Mouse (Mus musculus) limb, embryonic 15.5 days (tissue): Measurements from ENCODE around the gene Dctd. TPM values are rescaled to one million over a fixed set of nuclear protein-coding genes. Genes with fewer than 3 reads are reported as not detected.

Experiments used
- ATAC-seq: fragments of 200-750 bp; cut with Nextera tagmentation; 2 replicates; pipeline ENCODE4 v1.8.0; 2017; ENCODE audit warnings: low read depth, moderate TSS enrichment; ENCODE audit not compliant: insufficient number of reproducible peaks, low FRiP score, low TSS enrichment
- H3K27ac ChIP-seq: fragments of 300-500 bp; sonication (generic); 2 replicates; pipeline ENCODE4 v1.5.1; 2015; ENCODE audit warnings: moderate library complexity, mild to moderate bottlenecking, inconsistent platforms
- H3K27me3 ChIP-seq: fragments of 300-500 bp; sonication (generic); 2 replicates; pipeline ENCODE4 v1.6.1; 2015; ENCODE audit warnings: inconsistent platforms
- H3K36me3 ChIP-seq: fragments of 300-500 bp; sonication (generic); 2 replicates; pipeline ENCODE4 v1.6.1; 2015; ENCODE audit warnings: inconsistent platforms
- H3K4me1 ChIP-seq: fragments of 300-500 bp; sonication (generic); 2 replicates; pipeline ENCODE4 v1.6.1; 2015; ENCODE audit warnings: inconsistent platforms
- H3K4me2 ChIP-seq: fragments of 300-500 bp; sonication (generic); 2 replicates; pipeline ENCODE4 v1.6.1; 2015; ENCODE audit warnings: mild to moderate bottlenecking, inconsistent platforms
- H3K4me3 ChIP-seq: fragments of 300-500 bp; sonication (generic); 2 replicates; pipeline ENCODE4 v1.5.1; 2015; ENCODE audit warnings: mild to moderate bottlenecking, inconsistent platforms
- H3K9ac ChIP-seq: fragments of 300-500 bp; sonication (generic); 2 replicates; pipeline ENCODE4 v1.6.1; 2015; ENCODE audit warnings: inconsistent platforms
- H3K9me3 ChIP-seq: fragments of 300-500 bp; sonication (generic); 2 replicates; pipeline ENCODE4 v1.6.1; 2016; ENCODE audit warnings: inconsistent platforms
- WGBS: fragments of 180-500 bp; shearing (Covaris S2); methylation state at CpG from one replicate; pipeline ENCODE4 v1.1.7; 2015; 5-methylcytosine and 5-hydroxymethylcytosine counted together
- polyA plus RNA-seq: library from polyadenylated mRNA; unstranded; fragments of >200 nt; fragmentation: Nextera tagmentation; extraction: Ambion mirVana; gene quantifications from 2 replicates; pipeline ENCODE4 v1.2.1, GENCODE M21; 2015

Dctd gene
- 28.2 and 30.0 TPM in 2 replicates for polyA plus RNA-seq

DNA sequence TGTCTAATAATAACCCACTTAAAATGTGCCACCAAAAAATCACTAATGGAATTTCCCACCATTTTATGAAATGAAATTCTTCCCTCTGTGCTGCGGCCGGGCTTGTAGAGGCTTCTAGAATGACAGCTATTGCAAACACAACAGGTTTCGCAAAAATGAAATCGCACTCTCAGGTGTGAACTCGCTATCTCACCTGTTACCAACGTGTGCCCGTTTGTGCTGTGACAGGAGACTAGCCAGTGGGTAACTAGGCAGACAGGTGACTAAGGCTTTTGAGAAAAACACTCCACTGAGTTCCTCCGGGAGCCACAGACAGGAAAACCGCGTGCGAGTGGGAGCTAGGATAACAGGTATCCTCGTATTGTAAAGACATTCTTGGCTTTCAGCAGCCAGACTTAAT lies at the start of gene Dctd:
Dctd (plus strand) TSS at position 301 of the 400 bp plus-strand sequence.
- WGBS: 78% methylated on average over 12 of the region's 12 CpGs
- Histone ChIP-seq H3K4me2 (peak within 1 kb of the TSS; percentile 58), H3K27me3 (no peaks in the 10 kb centered on the region), H3K36me3 (no peaks in the 10 kb centered on the region), H3K9me3 (no peaks in the 10 kb centered on the region), H3K27ac (no peak within 1 kb of the TSS), H3K4me1 (peaks cover 18% of the 10 kb centered on the region), H3K4me3 (peak within 1 kb of the TSS; percentile 37), H3K9ac (no peak within 1 kb of the TSS)
- no peak for ATAC-seq

DNA sequence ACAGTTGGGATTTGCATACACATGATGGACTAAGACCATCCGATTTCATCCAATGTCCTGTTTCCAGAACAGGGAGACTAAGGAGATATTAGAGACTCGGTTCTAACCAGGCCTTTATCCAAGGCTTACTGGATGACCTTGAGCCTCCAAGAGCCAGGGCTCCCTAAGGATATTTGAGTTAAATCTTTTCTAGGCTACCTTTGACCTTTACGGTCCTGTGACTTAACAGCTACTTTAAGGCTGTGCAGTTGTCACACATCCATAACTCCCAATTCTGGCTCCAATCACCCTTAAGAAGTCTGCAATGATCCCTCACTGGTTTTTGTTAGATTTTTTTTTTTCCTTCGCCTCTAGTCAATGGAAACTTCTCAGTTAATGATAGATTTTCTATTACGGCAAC lies 45.3 kb upstream of the Dctd start:
- Histone ChIP-seq H3K9me3 (no peaks in the 10 kb centered on the region), H3K27me3 (no peaks in the 10 kb centered on the region)

DNA sequence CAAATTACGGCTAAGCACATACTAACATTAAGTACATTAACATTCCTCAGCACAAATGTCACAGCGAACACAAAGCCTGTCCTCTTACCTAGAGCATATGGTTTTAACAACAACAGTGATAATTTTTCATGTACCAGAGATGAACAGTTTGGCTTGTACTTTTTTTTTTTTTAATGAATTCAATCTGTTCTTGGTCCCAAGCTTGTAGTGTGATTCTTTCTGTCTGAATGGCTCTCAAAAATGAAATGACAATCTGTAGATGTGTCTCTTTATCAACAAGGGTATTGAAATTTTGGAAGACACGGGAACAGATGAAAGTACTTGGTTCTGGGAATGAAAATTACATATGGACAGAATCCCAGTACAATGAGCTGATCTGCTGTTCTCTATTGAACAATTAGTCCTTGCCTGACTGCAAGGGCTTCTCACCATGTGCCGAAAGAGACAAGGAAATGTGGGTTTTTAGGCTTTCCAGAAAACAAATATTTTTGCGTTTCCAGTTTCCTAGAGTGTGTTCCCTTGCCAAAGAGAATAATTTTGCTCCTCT lies 35.3 kb upstream of the Dctd start:
- Histone ChIP-seq H3K9me3 (no peaks in the 10 kb centered on the region), H3K4me2 (no peak overlapping the region), H3K4me1 (no peaks in the 10 kb centered on the region), H3K4me3 (no peak overlapping the region), H3K27ac (no peak overlapping the region), H3K9ac (no peak overlapping the region), H3K27me3 (no peaks in the 10 kb centered on the region), H3K36me3 (no peaks in the 10 kb centered on the region)
- ATAC-seq: no peak
- WGBS: 55% methylated on average over 5 of the region's 5 CpGs

More for the DNA sequence above, 45.3 kb upstream of the Dctd start:
- no peak for ATAC-seq
- Histone ChIP-seq H3K36me3 (no peaks in the 10 kb centered on the region), H3K9ac (no peak overlapping the region), H3K4me1 (no peaks in the 10 kb centered on the region), H3K4me3 (no peak overlapping the region), H3K4me2 (no peak overlapping the region), H3K27ac (no peak overlapping the region)
- 85% methylated on average over 5 of the region's 5 CpGs for WGBS

DNA sequence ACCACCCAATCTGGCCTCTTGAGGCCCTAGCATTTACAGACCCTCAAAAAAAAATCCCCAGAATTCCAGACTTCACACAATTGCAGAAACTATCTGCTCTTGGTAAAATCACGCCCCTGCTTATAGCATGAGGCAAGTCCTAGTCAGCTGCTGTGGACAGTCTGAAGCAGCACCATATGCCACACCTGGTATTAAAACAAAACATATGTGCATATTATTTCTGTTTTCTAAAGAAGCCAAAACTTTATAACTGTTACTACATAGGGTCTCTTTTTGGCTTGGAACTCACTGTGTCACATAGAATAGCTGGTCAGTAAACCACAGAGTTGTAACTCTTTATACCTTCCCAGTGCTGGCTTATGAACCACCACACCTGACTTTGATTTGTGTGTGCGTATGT lies 24.7 kb upstream of the Dctd start:
- H3K27ac ChIP-seq: no peak overlapping the region
- no peak overlapping the region for H3K4me2 ChIP-seq
- 51% methylated on average over 2 of the region's 2 CpGs for WGBS
- no peaks in the 10 kb centered on the region for H3K27me3 ChIP-seq
- ATAC-seq: no peak
- H3K9me3 ChIP-seq: no peaks in the 10 kb centered on the region
- no peaks in the 10 kb centered on the region for H3K36me3 ChIP-seq
- 0 out of 2 replicates have a peak, but pooled peaks cover 3% of the 10 kb centered on the region for H3K4me1 ChIP-seq
- H3K4me3 ChIP-seq: no peak overlapping the region
- H3K9ac ChIP-seq: no peak overlapping the region

- no peaks in the 10 kb centered on the region for H3K9me3 ChIP-seq
- H3K27me3 ChIP-seq: no peaks in the 10 kb centered on the region
- H3K9ac ChIP-seq: no peak overlapping the region
- H3K4me2 ChIP-seq: no peak overlapping the region
- H3K4me3 ChIP-seq: no peak overlapping the region
- WGBS: 74% methylated on average over 10 of the region's 10 CpGs
- H3K27ac ChIP-seq: no peak overlapping the region
- no peak for ATAC-seq
- H3K36me3 ChIP-seq: no peaks in the 10 kb centered on the region
- no peaks in the 10 kb centered on the region for H3K4me1 ChIP-seq
Observed at GRCm38 (mm10) chr8:48082343-48082742, 16.5 kb upstream of the Dctd start.

GRCm38 (mm10) chr8:48090661-48091060 lies 8.2 kb upstream of the Dctd start:
- no peaks in the 10 kb centered on the region for H3K36me3 ChIP-seq
- no peak overlapping the region for H3K4me3 ChIP-seq
- H3K9ac ChIP-seq: no peak overlapping the region
- H3K4me1 ChIP-seq: no peaks in the 10 kb centered on the region
- H3K27ac ChIP-seq: no peak overlapping the region
- H3K9me3 ChIP-seq: no peaks in the 10 kb centered on the region
- H3K4me2 ChIP-seq: no peak overlapping the region
- no peak for ATAC-seq
- WGBS: 37% methylated on average over 8 of the region's 8 CpGs
- no peaks in the 10 kb centered on the region for H3K27me3 ChIP-seq

GRCm38 (mm10) chr8:48095378-48095777 lies 3.5 kb upstream of the Dctd start:
- H3K4me3 ChIP-seq: no peak overlapping the region
- no peaks in the 10 kb centered on the region for H3K9me3 ChIP-seq
- H3K4me1 ChIP-seq: peaks cover 15% of the 10 kb centered on the region
- WGBS: 89% methylated on average over 5 of the region's 5 CpGs
- H3K9ac ChIP-seq: no peak overlapping the region
- no peak for ATAC-seq
- no peaks in the 10 kb centered on the region for H3K27me3 ChIP-seq
- H3K4me2 ChIP-seq: no peak overlapping the region
- H3K27ac ChIP-seq: no peak overlapping the region
- H3K36me3 ChIP-seq: no peaks in the 10 kb centered on the region

GRCm38 (mm10) chr8:48097131-48097794 lies 1.6 kb upstream of the Dctd start:
- Histone ChIP-seq H3K9me3 (no peaks in the 10 kb centered on the region), H3K27ac (no peak overlapping the region), H3K36me3 (no peaks in the 10 kb centered on the region), H3K4me2 (peak overlapping the region; percentile 58), H3K27me3 (no peaks in the 10 kb centered on the region), H3K4me3 (peak overlapping the region; percentile 37), H3K9ac (no peak overlapping the region), H3K4me1 (peaks cover 18% of the 10 kb centered on the region)
- peak; percentile 71 for ATAC-seq
- 9% methylated on average over 21 of the region's 21 CpGs for WGBS

DNA sequence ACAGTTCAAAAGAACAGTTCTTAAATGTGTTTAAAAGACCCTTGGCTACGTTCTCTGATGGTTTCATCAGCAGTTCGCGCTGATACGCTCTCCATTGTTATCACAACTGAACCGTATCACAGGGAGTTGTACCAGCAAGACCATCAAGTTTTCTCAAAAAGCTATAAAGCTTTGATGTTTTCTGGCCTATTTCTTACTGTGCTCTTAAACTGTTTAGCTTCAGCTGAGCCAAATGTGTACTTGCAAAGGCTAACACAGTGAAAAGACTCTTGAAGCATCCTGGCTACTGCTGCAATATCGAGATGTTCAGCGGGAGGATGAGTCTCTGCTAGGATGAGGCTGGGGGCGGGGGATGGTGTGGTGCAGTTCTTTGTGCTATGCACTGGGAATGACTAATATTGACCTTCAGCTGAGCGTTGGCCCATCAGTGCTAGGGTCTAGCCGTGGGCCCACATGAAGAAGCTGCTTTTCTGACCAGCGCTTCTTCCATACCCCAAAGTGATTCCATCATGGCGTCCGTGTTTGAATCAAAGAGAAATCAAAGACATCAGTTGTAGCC lies 732 bp upstream of the Dctd start:
- peak overlapping the region; percentile 58 for H3K4me2 ChIP-seq
- 66% methylated on average over 13 of the region's 13 CpGs for WGBS
- H3K4me3 ChIP-seq: peak overlapping the region; percentile 37
- no peak for ATAC-seq
- peaks cover 18% of the 10 kb centered on the region for H3K4me1 ChIP-seq
- H3K27ac ChIP-seq: no peak overlapping the region
- H3K9ac ChIP-seq: no peak overlapping the region
- no peaks in the 10 kb centered on the region for H3K9me3 ChIP-seq
- no peaks in the 10 kb centered on the region for H3K36me3 ChIP-seq
- H3K27me3 ChIP-seq: no peaks in the 10 kb centered on the region

DNA sequence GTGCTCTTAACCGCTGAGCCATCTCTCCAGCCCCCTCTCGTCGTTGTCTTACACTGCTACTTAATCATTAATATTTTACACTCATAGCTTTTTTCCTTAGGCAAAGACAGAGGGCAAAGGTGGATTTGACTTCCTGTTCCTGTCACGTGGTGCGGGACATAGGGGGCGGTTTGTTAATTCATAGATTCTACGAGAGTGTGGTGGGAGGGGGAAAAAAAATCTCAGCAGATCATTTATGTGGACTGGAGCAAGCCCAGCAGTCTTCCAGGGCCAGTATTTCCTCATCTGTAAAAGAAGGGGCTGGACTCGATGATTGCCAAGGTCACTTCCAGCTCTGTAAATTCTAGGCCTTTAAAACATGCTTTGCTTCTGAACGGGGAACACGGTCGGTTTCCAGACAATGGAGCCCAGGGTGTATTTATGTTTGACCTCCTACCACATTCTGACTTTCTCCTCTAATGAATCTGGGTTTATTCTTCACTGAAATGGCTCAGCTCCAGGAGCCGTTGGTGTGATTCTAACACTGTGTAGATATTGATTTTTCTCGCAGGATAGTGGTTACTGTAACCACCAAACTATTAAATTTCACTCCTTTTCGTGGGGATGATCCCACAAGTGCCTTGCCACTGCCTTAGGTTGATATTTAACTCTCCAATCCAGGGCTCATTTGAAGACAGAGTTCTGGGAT lies 1.4 kb downstream of the Dctd start:
- H3K4me2 ChIP-seq: no peak overlapping the region

DNA sequence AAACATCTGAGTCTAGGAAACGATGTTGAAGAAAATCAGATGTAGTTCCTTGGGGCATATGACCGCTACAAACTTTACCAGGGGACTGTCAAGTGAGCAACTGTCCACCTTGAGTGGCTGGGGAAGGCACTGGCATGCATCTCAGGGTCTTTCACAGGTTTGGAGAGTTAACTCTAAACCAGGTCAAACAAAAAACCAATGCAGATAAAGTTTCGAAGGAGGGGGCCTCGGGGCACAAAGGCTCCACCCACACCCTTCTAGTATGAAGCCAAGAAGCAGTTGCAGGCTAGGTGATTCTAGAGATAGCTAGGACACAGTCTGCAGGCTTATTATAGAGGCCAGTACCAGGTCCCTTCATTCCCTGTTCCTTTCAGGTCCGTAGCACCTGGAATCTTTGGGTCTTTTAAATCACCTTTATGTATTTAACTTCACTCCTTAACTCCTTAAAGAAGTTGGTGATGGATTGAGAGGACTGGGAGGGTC lies 10.5 kb downstream of the Dctd start:
- Histone ChIP-seq H3K36me3 (peaks cover 12% of the 10 kb centered on the region), H3K4me2 (peak overlapping the region; percentile 83), H3K4me3 (peak overlapping the region; percentile 74), H3K9me3 (no peaks in the 10 kb centered on the region), H3K27me3 (no peaks in the 10 kb centered on the region), H3K27ac (peak overlapping the region; percentile 76; the same call in 1 of the 2 replicates), H3K4me1 (peaks cover 11% of the 10 kb centered on the region; the same call in 1 of the 2 replicates), H3K9ac (0 out of 2 replicates have a peak overlapping the region, but pooled peaks have one; percentile 63)
- ATAC-seq: peak; percentile 41; the same call in 1 of the 2 replicates
- WGBS: 22% methylated on average over 5 of the region's 5 CpGs

More for the DNA sequence above, 1.4 kb downstream of the Dctd start:
- H3K4me1 ChIP-seq: peaks cover 18% of the 10 kb centered on the region
- 54% methylated on average over 14 of the region's 14 CpGs for WGBS
- H3K36me3 ChIP-seq: no peaks in the 10 kb centered on the region
- no peak for ATAC-seq
- no peaks in the 10 kb centered on the region for H3K9me3 ChIP-seq
- H3K27ac ChIP-seq: peak overlapping the region; percentile 33; the same call in 1 of the 2 replicates
- H3K9ac ChIP-seq: no peak overlapping the region
- H3K27me3 ChIP-seq: no peaks in the 10 kb centered on the region
- no peak overlapping the region for H3K4me3 ChIP-seq
